Comparison of ENCODE assay signal across 22 mouse cellular contexts in genomic region chr9:94101958-94102357, GRCm38 (mm10).
"Had no signal": no experiment of that assay in that cellular context is flagged by ENCODE, and none has a peak within 500 bp of the region (broad histone marks: within the 10 kb centered on the region; RNA-seq: fewer than 3 reads in every experiment).

No protein-coding gene starts in this region.

- H3K9me3 ChIP-seq: liver, embryonic 15.5 days; lung, embryonic 15.5 days; midbrain, embryonic 10.5 days; midbrain, embryonic 12.5 days; neural tube, embryonic 12.5 days had no signal

- ATAC-seq: liver, postnatal 0 days; lung, postnatal 0 days; midbrain, embryonic 16.5 days had no signal

- H3K27me3 ChIP-seq: liver, embryonic 15.5 days; lung, embryonic 15.5 days; megakaryocyte, embryonic 14.5 days; midbrain, embryonic 12.5 days; neural tube, embryonic 12.5 days had no signal

- H3K4me1 ChIP-seq: liver, embryonic 15.5 days; lung, embryonic 15.5 days; megakaryocyte, embryonic 14.5 days; midbrain, embryonic 10.5 days; midbrain, embryonic 12.5 days; neural tube, embryonic 12.5 days had no signal

- H3K4me3 ChIP-seq: liver, embryonic 15.5 days; lung, embryonic 15.5 days; megakaryocyte, embryonic 14.5 days; midbrain, embryonic 10.5 days; midbrain, embryonic 12.5 days; myocyte; neural tube, embryonic 12.5 days had no signal

- DNase-seq: liver, postnatal 0 days; lung, adult 2 months; lung, postnatal 14 days; lung, postnatal 36 days; midbrain, embryonic 14.5 days; right cerebral cortex, adult 18-20 months; right cerebral cortex, postnatal 25 days; right cerebral cortex, postnatal 4 days; spleen, adult 18-20 months; thymus, adult 18-20 months; thymus, postnatal 14 days; thymus, postnatal 36 days had no signal

- H3K4me2 ChIP-seq: liver, embryonic 15.5 days; lung, embryonic 15.5 days; midbrain, embryonic 12.5 days; neural tube, embryonic 12.5 days had no signal

- H3K36me3 ChIP-seq: liver, embryonic 15.5 days; lung, embryonic 15.5 days; midbrain, embryonic 10.5 days; midbrain, embryonic 12.5 days; neural tube, embryonic 12.5 days had no signal

- H3K27ac ChIP-seq: liver, embryonic 15.5 days; lung, embryonic 15.5 days; macrophage; midbrain, embryonic 10.5 days; midbrain, embryonic 12.5 days; neural tube, embryonic 12.5 days had no signal

- H3K9ac ChIP-seq: liver, embryonic 15.5 days; liver, postnatal 0 days; lung, embryonic 15.5 days; midbrain, embryonic 12.5 days; neural tube, embryonic 12.5 days had no signal
